Mouse (Mus musculus): Measurements from ENCODE around the gene Zcchc3. TPM values are rescaled to one million over a fixed set of nuclear protein-coding genes. Genes with fewer than 3 reads are reported as not detected.
A peak's percentile ranks its signal among the peaks of the same experiment; 100 is the strongest.

Zcchc3 gene
- total and polyA plus RNA-seq, 3 experiments = 12.9 to 22.8 (median 21.1) TPM

DNA sequence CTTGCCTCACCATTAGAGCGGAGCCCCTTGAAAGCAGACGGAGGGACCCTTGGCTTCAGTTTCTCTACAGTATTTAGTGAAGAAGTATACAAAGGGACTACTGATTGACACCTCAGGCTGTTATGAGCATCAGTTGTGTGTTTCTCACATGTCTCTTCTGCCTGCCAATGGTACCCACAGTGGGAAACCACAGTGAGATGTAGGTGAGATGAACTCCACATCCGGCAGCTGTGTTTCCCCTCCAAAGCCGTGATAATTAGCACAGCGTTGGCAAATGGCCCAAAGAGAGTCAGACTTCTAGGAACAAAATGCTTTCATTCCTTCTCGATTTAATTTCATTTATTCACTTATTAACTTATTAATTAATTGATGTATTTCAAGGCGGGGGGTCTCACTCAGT is 42.7 kb downstream of the Zcchc3 start:
- DNase-seq (ENCODE audit: low spot score) = no peak
- H3K36me3 ChIP-seq (replicated peaks) = no peaks in the 10 kb centered on the region
- peaks cover 57% of the 10 kb centered on the region for H3K27me3 ChIP-seq (ENCODE audit: insufficient read depth, low read length)
- H3K9me3 ChIP-seq (replicated peaks) = no peaks in the 10 kb centered on the region
- TF ChIP-seq POLR2AphosphoS5 (IDR thresholded peaks at IDR 0.05; ENCODE audit: insufficient replicate concordance, low read depth, low read length) (no peak), GATA2 (IDR thresholded peaks at IDR 0.05; ENCODE audit: borderline replicate concordance, low read depth, low read length) (no peak), CTCF (IDR thresholded peaks at IDR 0.05; ENCODE audit: low read depth, low read length) (no peak), TAL1 (conservative IDR thresholded peaks at IDR 0.05; ENCODE audit: low read depth, low read length) (no peak), GATA1 (IDR thresholded peaks at IDR 0.05; ENCODE audit: borderline replicate concordance, low read length) (no peak)
- no peak for ATAC-seq (ENCODE audit: extremely low read depth, insufficient number of reproducible peaks, low FRiP score, poor library complexity, severe bottlenecking)
- H3K4me3 ChIP-seq (ENCODE audit: low read depth, low read length) = no peak overlapping the region
- H3K4me1 ChIP-seq (ENCODE audit: insufficient read depth, low read depth, low read length) = peaks cover 22% of the 10 kb centered on the region

GRCm38 (mm10) chr2:152368532-152369140 is 46.2 kb downstream of the Zcchc3 start:
- TF ChIP-seq CTCF (IDR thresholded peaks at IDR 0.05; ENCODE audit: low read depth, low read length) = peak; percentile 96
- TF ChIP-seq POLR2AphosphoS5 (IDR thresholded peaks at IDR 0.05; ENCODE audit: insufficient replicate concordance, low read depth, low read length) = no peak
- TF ChIP-seq TAL1 (conservative IDR thresholded peaks at IDR 0.05; ENCODE audit: low read depth, low read length) = no peak
- ATAC-seq (ENCODE audit: extremely low read depth, insufficient number of reproducible peaks, low FRiP score, poor library complexity, severe bottlenecking) (0 out of 2 replicates have a peak, but pooled peaks have one; percentile 23), DNase-seq (ENCODE audit: low spot score) (peak; percentile 65)
- Histone ChIP-seq H3K27me3 (ENCODE audit: insufficient read depth, low read length) (peaks cover 39% of the 10 kb centered on the region), H3K4me1 (ENCODE audit: insufficient read depth, low read depth, low read length) (peaks cover 16% of the 10 kb centered on the region), H3K36me3 (replicated peaks) (no peaks in the 10 kb centered on the region), H3K4me3 (ENCODE audit: low read depth, low read length) (no peak overlapping the region; the same call in 1 of the 2 replicates), H3K9me3 (replicated peaks) (no peaks in the 10 kb centered on the region)

DNA sequence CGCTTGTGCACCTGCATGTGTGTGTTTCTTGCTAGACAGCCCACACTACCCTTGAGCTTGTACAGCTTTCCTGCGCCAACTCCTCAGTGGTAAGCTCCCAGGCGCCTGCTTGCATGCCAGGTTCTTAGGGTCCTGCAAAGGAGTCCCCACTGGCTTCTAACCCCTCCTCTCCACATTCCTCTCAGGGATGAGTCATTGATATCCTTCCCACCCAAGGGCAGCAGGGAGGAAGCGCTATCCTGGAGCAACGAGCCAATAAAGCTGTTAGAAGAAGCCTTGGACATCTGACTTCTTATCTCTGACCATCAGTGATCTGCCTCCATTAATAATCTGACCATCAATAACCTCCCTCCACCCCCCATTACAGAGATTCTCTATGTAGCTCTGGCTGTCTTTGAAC is 46.9 kb downstream of the Zcchc3 start:
- DNase-seq (ENCODE audit: low spot score) (no peak), ATAC-seq (ENCODE audit: extremely low read depth, insufficient number of reproducible peaks, low FRiP score, poor library complexity, severe bottlenecking) (no peak)
- no peaks in the 10 kb centered on the region for H3K9me3 ChIP-seq (replicated peaks)
- peaks cover 23% of the 10 kb centered on the region for H3K4me1 ChIP-seq (ENCODE audit: insufficient read depth, low read depth, low read length)
- H3K36me3 ChIP-seq (replicated peaks) = no peaks in the 10 kb centered on the region
- no peak for TF ChIP-seq TAL1 (conservative IDR thresholded peaks at IDR 0.05; ENCODE audit: low read depth, low read length)
- TF ChIP-seq POLR2AphosphoS5 (IDR thresholded peaks at IDR 0.05; ENCODE audit: insufficient replicate concordance, low read depth, low read length) = no peak
- TF ChIP-seq CTCF (IDR thresholded peaks at IDR 0.05; ENCODE audit: low read depth, low read length) = no peak
- TF ChIP-seq GATA2 (IDR thresholded peaks at IDR 0.05; ENCODE audit: borderline replicate concordance, low read depth, low read length) = no peak
- TF ChIP-seq GATA1 (IDR thresholded peaks at IDR 0.05; ENCODE audit: borderline replicate concordance, low read length) = no peak
- peaks cover 39% of the 10 kb centered on the region for H3K27me3 ChIP-seq (ENCODE audit: insufficient read depth, low read length)
- no peak overlapping the region for H3K4me3 ChIP-seq (ENCODE audit: low read depth, low read length)

DNA sequence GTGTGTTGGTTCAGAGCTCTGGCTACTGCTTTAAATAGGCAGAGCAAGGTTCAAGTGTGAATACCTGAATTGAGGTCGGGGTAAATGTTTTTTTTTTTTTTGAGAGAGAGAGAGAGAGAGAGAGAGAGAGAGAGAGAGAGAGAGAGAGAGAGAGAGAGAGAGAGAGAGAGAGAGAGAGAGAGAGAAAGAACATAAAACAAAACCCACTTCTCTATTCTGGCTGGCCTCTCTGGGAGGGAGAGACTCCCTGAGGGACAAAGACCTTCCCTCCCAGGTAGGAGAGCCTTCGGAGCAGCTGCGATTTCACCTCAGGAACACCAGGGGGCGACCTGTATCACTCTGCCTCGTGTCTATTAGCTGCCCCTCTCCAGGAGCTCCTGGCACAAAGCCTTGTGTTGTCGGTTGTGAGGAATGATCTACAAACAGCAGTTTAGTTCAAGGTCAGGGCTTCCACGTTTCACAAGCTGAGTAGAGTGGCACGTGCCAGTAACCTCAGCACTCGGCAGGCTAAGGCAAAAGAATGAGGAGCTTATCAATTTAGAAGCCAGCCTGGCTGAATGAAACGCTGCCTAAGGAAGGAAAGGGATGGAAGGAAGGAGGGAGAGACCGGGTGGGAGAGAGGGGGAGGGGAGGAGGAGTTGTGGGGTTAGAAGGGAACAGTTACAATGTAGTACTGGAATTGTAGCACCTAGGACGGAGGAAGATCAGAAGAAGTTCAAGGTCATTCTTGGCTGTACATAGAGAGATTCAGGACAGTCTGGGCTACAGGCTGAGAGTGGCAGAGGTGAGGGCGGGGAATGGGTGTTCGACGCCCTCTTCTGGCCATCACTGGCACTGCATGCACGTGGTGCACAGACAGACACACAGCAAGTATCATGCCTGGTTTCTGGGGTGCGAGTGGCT is 51.3 kb downstream of the Zcchc3 start:
- peaks cover 44% of the 10 kb centered on the region for H3K4me1 ChIP-seq (ENCODE audit: insufficient read depth, low read depth, low read length)
- peak overlapping the region; percentile 2; the same call in 1 of the 2 replicates for H3K4me3 ChIP-seq (ENCODE audit: low read depth, low read length)

More for the DNA sequence above, 51.3 kb downstream of the Zcchc3 start:
- Histone ChIP-seq H3K9me3 (replicated peaks) (peaks cover 4% of the 10 kb centered on the region), H3K36me3 (replicated peaks) (peaks cover 2% of the 10 kb centered on the region), H3K27me3 (ENCODE audit: insufficient read depth, low read length) (peaks cover 22% of the 10 kb centered on the region)
- ATAC-seq (ENCODE audit: extremely low read depth, insufficient number of reproducible peaks, low FRiP score, poor library complexity, severe bottlenecking) (peak; percentile 71), DNase-seq (ENCODE audit: low spot score) (peak; percentile 85)
- TF ChIP-seq CTCF (IDR thresholded peaks at IDR 0.05; ENCODE audit: low read depth, low read length) (peak; percentile 97), GATA1 (IDR thresholded peaks at IDR 0.05; ENCODE audit: borderline replicate concordance, low read length) (no peak)

Other genes with a start within 250 kb of the Zcchc3 start
- gene Csnk2a1, start 188.2 kb downstream of the Zcchc3 start, total RNA-seq (2014; fragmentation: Nextera tagmentation) = 180 and 190 TPM in 2 replicates
- gene Csnk2a1, start 188.2 kb downstream of the Zcchc3 start, total RNA-seq (2017) = 158 and 187 TPM in 2 replicates
- gene Csnk2a1, start 188.2 kb downstream of the Zcchc3 start, polyA plus RNA-seq (2012) = 9.8 and 16.4 TPM in 2 replicates
- gene Tbc1d20, start 121.2 kb downstream of the Zcchc3 start, total RNA-seq (2014; fragmentation: Nextera tagmentation) = 45.8 and 48.2 TPM in 2 replicates
- gene Tbc1d20, start 121.2 kb downstream of the Zcchc3 start, total RNA-seq (2017) = 35.8 and 91.8 TPM in 2 replicates
- gene Tbc1d20, start 121.2 kb downstream of the Zcchc3 start, polyA plus RNA-seq (2012) = 13.8 and 15.7 TPM in 2 replicates
- 123 and 156 TPM in 2 replicates for gene Rbck1, start 82.4 kb downstream of the Zcchc3 start, total RNA-seq (2014; fragmentation: Nextera tagmentation)
- 59.9 and 71.3 TPM in 2 replicates for gene Rbck1, start 82.4 kb downstream of the Zcchc3 start, total RNA-seq (2017)
- 232 and 262 TPM in 2 replicates for gene Rbck1, start 82.4 kb downstream of the Zcchc3 start, polyA plus RNA-seq (2012)
- 24.5 and 25.0 TPM in 2 replicates for gene Trib3, start 71.0 kb downstream of the Zcchc3 start, total RNA-seq (2014; fragmentation: Nextera tagmentation)
- gene Trib3, start 71.0 kb downstream of the Zcchc3 start, total RNA-seq (2017) = 1.9 and 2.1 TPM in 2 replicates
- 17.8 and 24.9 TPM in 2 replicates for gene Trib3, start 71.0 kb downstream of the Zcchc3 start, polyA plus RNA-seq (2012)
- not detected in 2 replicates for gene Nrsn2, start 38.4 kb downstream of the Zcchc3 start, total RNA-seq (2014; fragmentation: Nextera tagmentation)
- gene Nrsn2, start 38.4 kb downstream of the Zcchc3 start, total RNA-seq (2017) = 0.17 TPM in 1 of 2 replicates, not detected in the other
- not detected in 2 replicates for gene Nrsn2, start 38.4 kb downstream of the Zcchc3 start, polyA plus RNA-seq (2012)
- gene Sox12, start 17.0 kb downstream of the Zcchc3 start, total RNA-seq (2014; fragmentation: Nextera tagmentation) = 29.4 and 34.4 TPM in 2 replicates
- gene Sox12, start 17.0 kb downstream of the Zcchc3 start, total RNA-seq (2017) = 0.98 and 1.7 TPM in 2 replicates
- 60.0 and 62.8 TPM in 2 replicates for gene Sox12, start 17.0 kb downstream of the Zcchc3 start, polyA plus RNA-seq (2012)
- 2.1 and 3.8 TPM in 2 replicates for gene 6820408C15Rik, start 560 bp upstream of the Zcchc3 start, total RNA-seq (2014; fragmentation: Nextera tagmentation)
- 0.49 and 0.64 TPM in 2 replicates for gene 6820408C15Rik, start 560 bp upstream of the Zcchc3 start, total RNA-seq (2017)
- gene 6820408C15Rik, start 560 bp upstream of the Zcchc3 start, polyA plus RNA-seq (2012) = 0.17 and 0.18 TPM in 2 replicates
- not detected in 2 replicates for gene Defb23, start 49.6 kb upstream of the Zcchc3 start, total RNA-seq (2014; fragmentation: Nextera tagmentation)
- gene Defb23, start 49.6 kb upstream of the Zcchc3 start, total RNA-seq (2017) = 0.29 TPM in 1 of 2 replicates, not detected in the other
- not detected in 2 replicates for gene Defb23, start 49.6 kb upstream of the Zcchc3 start, polyA plus RNA-seq (2012)
- not detected in 2 replicates for gene Defb20, start 62.0 kb upstream of the Zcchc3 start, total RNA-seq (2014; fragmentation: Nextera tagmentation)
- 0.22 TPM in 1 of 2 replicates, not detected in the other for gene Defb20, start 62.0 kb upstream of the Zcchc3 start, total RNA-seq (2017)
- gene Defb20, start 62.0 kb upstream of the Zcchc3 start, polyA plus RNA-seq (2012) = not detected in 2 replicates
- gene Defb22, start 75.1 kb upstream of the Zcchc3 start, total RNA-seq (2014; fragmentation: Nextera tagmentation) = not detected in 2 replicates
- not detected in 2 replicates for gene Defb22, start 75.1 kb upstream of the Zcchc3 start, total RNA-seq (2017)
- not detected in 2 replicates for gene Defb22, start 75.1 kb upstream of the Zcchc3 start, polyA plus RNA-seq (2012)
- gene Defb26, start 96.7 kb upstream of the Zcchc3 start, total RNA-seq (2014; fragmentation: Nextera tagmentation) = not detected in 2 replicates
- not detected in 2 replicates for gene Defb26, start 96.7 kb upstream of the Zcchc3 start, total RNA-seq (2017)
- not detected in 2 replicates for gene Defb26, start 96.7 kb upstream of the Zcchc3 start, polyA plus RNA-seq (2012)
- gene Defb28, start 103.2 kb upstream of the Zcchc3 start, total RNA-seq (2014; fragmentation: Nextera tagmentation) = not detected in 2 replicates
- not detected in 2 replicates for gene Defb28, start 103.2 kb upstream of the Zcchc3 start, total RNA-seq (2017)
- not detected in 2 replicates for gene Defb28, start 103.2 kb upstream of the Zcchc3 start, polyA plus RNA-seq (2012)
- gene Defb29, start 125.1 kb upstream of the Zcchc3 start, total RNA-seq (2014; fragmentation: Nextera tagmentation) = not detected in 2 replicates
- not detected in 2 replicates for gene Defb29, start 125.1 kb upstream of the Zcchc3 start, total RNA-seq (2017)
- not detected in 2 replicates for gene Defb29, start 125.1 kb upstream of the Zcchc3 start, polyA plus RNA-seq (2012)
- gene Gm17416, start 154.3 kb upstream of the Zcchc3 start, total RNA-seq (2014; fragmentation: Nextera tagmentation) = not detected in 2 replicates
- not detected in 2 replicates for gene Gm17416, start 154.3 kb upstream of the Zcchc3 start, total RNA-seq (2017)
- gene Gm17416, start 154.3 kb upstream of the Zcchc3 start, polyA plus RNA-seq (2012) = not detected in 2 replicates
- not detected in 2 replicates for gene Defb21, start 157.7 kb upstream of the Zcchc3 start, total RNA-seq (2014; fragmentation: Nextera tagmentation)
- not detected in 2 replicates for gene Defb21, start 157.7 kb upstream of the Zcchc3 start, total RNA-seq (2017)
- gene Defb21, start 157.7 kb upstream of the Zcchc3 start, polyA plus RNA-seq (2012) = not detected in 2 replicates
- gene Defb19, start 165.3 kb upstream of the Zcchc3 start, total RNA-seq (2014; fragmentation: Nextera tagmentation) = not detected in 2 replicates
- not detected in 2 replicates for gene Defb19, start 165.3 kb upstream of the Zcchc3 start, total RNA-seq (2017)
- not detected in 2 replicates for gene Defb19, start 165.3 kb upstream of the Zcchc3 start, polyA plus RNA-seq (2012)
- not detected in 2 replicates for gene Defb45, start 184.4 kb upstream of the Zcchc3 start, total RNA-seq (2014; fragmentation: Nextera tagmentation)
- gene Defb45, start 184.4 kb upstream of the Zcchc3 start, total RNA-seq (2017) = not detected in 2 replicates
- not detected in 2 replicates for gene Defb45, start 184.4 kb upstream of the Zcchc3 start, polyA plus RNA-seq (2012)
- gene Defb36, start 189.3 kb upstream of the Zcchc3 start, total RNA-seq (2014; fragmentation: Nextera tagmentation) = not detected in 2 replicates
- not detected in 2 replicates for gene Defb36, start 189.3 kb upstream of the Zcchc3 start, total RNA-seq (2017)
- not detected in 2 replicates for gene Defb36, start 189.3 kb upstream of the Zcchc3 start, polyA plus RNA-seq (2012)
- gene Defb25, start 208.0 kb upstream of the Zcchc3 start, total RNA-seq (2014; fragmentation: Nextera tagmentation) = not detected in 2 replicates
- gene Defb25, start 208.0 kb upstream of the Zcchc3 start, total RNA-seq (2017) = not detected in 2 replicates
- not detected in 2 replicates for gene Defb25, start 208.0 kb upstream of the Zcchc3 start, polyA plus RNA-seq (2012)
- gene Rem1, start 211.9 kb upstream of the Zcchc3 start, total RNA-seq (2014; fragmentation: Nextera tagmentation) = not detected in 2 replicates
- gene Rem1, start 211.9 kb upstream of the Zcchc3 start, total RNA-seq (2017) = not detected in 2 replicates
- gene Rem1, start 211.9 kb upstream of the Zcchc3 start, polyA plus RNA-seq (2012) = not detected in 2 replicates

All from G1E (cell line).